Mouse (Mus musculus): Measurements from ENCODE around the gene Rapgef5. TPM values are rescaled to one million over a fixed set of nuclear protein-coding genes. Genes with fewer than 3 reads are reported as not detected.

Rapgef5 gene
- total RNA-seq, 2 experiments from 2014 or later = 151 to 174 TPM

- no peak for DNase-seq (ENCODE audit: low spot score in 2 of 2)
Measured at GRCm38 (mm10) chr12:117705308-117705707, 189.0 kb downstream of the Rapgef5 start.

GRCm38 (mm10) chr12:117709280-117709679 lies 193.0 kb downstream of the Rapgef5 start:
- DNase-seq (ENCODE audit: low spot score in 2 of 2) = no peak

DNA sequence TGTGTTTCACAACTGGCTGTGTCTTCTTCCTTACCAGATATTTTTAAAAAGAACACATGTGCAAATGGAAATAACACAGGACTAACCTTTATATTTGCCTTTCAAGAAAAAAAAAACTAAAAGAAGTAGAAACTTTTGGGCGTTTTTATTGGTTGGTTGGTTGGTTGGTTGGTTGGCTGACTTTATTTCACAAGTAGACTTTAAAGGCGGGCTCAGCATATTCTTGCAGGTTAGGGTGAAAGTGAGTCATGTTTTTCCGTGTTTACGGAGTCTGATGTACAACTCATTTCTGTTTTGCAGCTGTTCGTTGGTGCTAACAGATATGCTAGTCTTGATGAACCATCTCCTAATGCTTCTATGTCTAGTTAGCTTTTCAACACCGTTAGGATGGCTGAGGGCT lies 196.2 kb downstream of the Rapgef5 start:
- no peak for DNase-seq (ENCODE audit: low spot score in 2 of 2)

GRCm38 (mm10) chr12:117713616-117714015 lies 197.3 kb downstream of the Rapgef5 start:
- DNase-seq (ENCODE audit: low spot score in 2 of 2) = no peak

- no peak for DNase-seq (ENCODE audit: low spot score in 2 of 2)
Measured at GRCm38 (mm10) chr12:117720794-117721747, 204.8 kb downstream of the Rapgef5 start.

- DNase-seq (ENCODE audit: low spot score in 2 of 2) = no peak
Measured at GRCm38 (mm10) chr12:117721748-117722150, 205.5 kb downstream of the Rapgef5 start.

DNA sequence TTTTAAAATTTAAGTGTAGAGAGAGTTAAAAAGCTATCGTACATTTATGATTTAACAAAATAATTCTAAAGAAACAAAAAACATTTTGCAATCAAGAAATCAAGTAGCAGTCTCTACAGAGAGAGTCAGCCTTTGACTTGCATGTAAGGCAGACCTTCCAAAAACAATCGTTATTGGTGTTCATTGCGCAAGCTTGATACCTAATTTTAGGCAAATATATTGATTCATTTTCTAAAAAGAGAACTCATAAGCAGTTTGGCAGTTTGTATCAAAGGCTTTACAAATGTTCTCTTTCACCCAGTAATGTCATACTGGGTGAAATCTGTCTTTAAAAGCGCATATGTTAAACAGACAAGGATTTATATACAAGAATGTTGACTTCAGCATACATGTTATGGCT lies 208.7 kb downstream of the Rapgef5 start:
- no peak for DNase-seq (ENCODE audit: low spot score in 2 of 2)

- no peak for DNase-seq (ENCODE audit: low spot score in 2 of 2)
Measured at GRCm38 (mm10) chr12:117727481-117728177, 211.3 kb downstream of the Rapgef5 start.

DNA sequence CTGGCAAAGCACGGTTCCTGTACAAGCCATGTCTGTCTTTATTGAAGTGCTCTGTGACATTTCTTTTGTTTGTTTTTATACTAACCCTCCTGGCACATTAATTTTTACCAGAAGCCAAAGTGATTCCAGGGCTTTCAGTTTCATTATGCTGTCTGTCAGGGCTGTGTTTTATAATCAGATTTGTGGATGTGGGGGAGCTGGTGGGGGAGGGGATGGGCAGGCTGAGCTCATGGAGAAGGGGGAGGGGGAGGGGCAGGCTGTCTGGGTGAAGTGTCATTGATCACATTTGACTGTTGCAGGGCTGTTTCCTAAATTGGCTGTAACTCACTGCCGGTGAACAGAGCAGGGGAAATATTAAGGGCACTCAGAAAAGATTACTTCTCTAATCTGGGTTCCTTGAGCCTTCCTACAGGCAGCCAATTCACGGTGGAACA lies 211.9 kb downstream of the Rapgef5 start:
- no peak for DNase-seq (ENCODE audit: low spot score in 2 of 2)

DNA sequence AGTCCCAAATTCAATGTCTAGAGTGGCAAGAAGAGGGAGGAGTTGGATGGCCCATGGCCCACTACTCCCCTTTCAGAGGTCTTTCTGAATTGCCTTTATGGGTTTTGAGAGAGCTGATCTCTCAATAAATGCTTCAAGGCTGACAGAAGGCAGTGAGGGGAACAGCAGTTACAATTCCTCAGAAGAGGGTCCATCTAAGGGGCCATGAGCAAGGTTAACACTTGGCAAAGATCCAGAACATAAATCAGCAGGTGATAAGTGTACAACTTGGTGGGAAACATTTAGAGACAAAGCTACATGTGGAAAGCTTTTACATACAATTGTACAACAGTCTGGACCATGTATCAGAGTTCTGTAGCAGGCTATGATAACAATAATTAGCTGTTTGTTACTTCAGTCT lies 217.3 kb downstream of the Rapgef5 start:
- DNase-seq (ENCODE audit: low spot score in 2 of 2) = no peak

- no peak for DNase-seq (ENCODE audit: low spot score in 2 of 2)
Measured at GRCm38 (mm10) chr12:117736130-117736529, 219.9 kb downstream of the Rapgef5 start.

- DNase-seq (ENCODE audit: low spot score in 2 of 2) = no peak
Measured at GRCm38 (mm10) chr12:117736928-117737327, 220.6 kb downstream of the Rapgef5 start.

DNA sequence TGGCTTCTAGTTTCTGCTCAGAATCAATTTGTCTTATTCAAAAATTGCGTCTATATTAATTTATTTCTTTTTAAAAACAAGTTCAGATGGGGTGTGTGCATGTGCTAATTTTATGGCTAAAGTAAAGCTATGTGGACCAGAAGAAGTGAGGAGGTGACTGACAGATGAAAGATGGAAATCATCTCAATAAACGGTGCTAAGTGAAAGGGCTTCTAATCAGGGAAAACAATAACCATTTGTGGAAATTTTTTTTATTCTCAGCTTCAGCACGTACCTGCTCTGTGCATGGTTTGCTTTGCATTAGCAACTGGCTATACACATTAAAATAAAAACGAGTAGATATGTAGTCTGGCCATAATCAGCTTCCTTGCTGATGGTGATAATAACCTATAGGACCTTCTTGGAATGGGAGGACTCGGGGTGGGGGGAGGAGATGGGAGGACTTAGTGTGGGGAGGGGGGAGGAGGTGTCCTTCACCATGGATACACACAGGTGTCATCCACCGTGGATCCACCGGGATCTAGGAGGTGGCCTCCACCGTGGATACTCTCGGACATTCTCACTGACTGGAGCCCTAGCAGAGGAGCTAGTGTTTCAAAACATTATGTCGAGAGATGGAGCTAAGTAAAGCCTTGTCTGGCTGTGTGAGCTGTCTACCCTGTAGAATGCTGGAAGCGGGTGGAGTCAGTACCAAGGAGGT lies 221.2 kb downstream of the Rapgef5 start:
- no peak for DNase-seq (ENCODE audit: low spot score in 2 of 2)

GRCm38 (mm10) chr12:117742487-117742886 lies 226.2 kb downstream of the Rapgef5 start:
- no peak for DNase-seq (ENCODE audit: low spot score in 2 of 2)

DNA sequence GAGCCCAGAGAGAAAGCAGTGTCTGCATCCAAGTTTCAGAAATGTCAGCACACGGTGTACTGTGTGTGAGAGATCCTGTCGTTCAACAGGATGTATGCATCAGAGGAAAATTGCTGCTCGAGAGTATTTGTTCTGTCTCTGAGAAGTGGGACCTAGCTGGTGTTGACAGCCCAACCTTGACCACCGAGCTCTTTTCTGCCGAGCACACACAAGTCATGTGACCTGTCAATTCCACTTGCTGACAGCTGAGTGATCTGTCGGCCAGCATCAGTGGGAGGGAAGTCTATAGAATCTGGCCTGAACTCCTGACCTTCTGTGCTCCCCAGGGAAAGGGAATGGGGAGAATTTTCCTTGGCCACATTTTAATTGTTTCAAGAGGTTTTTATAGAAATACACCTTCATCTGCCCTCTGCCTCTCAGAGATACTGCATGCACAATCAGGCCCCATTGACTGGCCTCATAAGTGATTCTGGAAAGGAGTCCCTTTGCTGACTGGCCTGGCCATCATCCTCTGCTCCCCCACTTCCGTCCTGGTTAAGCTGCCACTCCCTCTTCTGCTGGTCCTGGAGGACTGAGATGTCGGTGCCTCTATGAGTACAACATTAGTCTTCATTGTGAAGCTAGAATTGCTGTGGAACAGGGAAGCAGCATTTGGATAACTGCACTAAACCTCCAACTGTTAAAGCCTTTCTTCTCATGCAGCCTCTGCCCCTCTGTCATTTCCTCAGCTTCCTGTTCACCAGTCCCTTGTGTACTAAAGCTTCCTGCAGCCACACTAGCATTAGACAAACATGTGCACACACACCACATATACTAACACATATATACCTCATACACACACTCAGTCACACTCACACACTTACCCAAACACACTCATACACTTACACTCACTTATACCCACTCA lies 228.6 kb downstream of the Rapgef5 start:
- DNase-seq (ENCODE audit: low spot score in 2 of 2) = no peak

DNA sequence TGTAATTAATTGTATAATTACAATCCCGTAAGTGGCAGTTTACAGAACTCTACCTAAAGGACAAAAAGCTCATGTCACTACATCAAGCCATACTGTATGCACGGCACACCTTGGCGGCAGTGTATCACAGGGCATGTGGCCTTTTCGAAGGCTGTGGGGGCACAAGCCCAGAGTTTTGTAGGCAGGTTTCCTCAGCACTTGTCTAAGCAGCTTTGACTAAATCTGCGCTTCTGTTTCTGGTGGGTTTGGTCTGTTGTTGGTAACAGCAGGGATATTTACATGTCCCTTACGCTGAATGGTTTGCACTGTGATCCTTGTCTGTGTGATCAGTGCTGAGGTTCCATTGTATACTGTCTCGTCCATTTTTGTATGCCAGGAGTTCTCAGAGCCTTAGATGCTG lies 230.3 kb downstream of the Rapgef5 start:
- no peak for DNase-seq (ENCODE audit: low spot score in 2 of 2)

- no peak for DNase-seq (ENCODE audit: low spot score in 2 of 2)
Measured at GRCm38 (mm10) chr12:117751045-117751444, 234.8 kb downstream of the Rapgef5 start.

GRCm38 (mm10) chr12:117751520-117752383 lies 235.5 kb downstream of the Rapgef5 start:
- DNase-seq (ENCODE audit: low spot score in 2 of 2) = no peak

GRCm38 (mm10) chr12:117756010-117756409 lies 239.7 kb downstream of the Rapgef5 start:
- no peak for DNase-seq (ENCODE audit: low spot score in 2 of 2)

GRCm38 (mm10) chr12:117760373-117760772 lies 244.1 kb downstream of the Rapgef5 start:
- DNase-seq (ENCODE audit: low spot score in 2 of 2) = no peak
